Mouse (Mus musculus): ENCODE measurements at regions not wholly inside any gene's neighbourhood (a gene's known extent, or its start where the extent isn't known, plus 50 kb on each side); places are given as distances from the start of the nearest gene placed in this dataset.

- no peak for DNase-seq (ENCODE audit: inconsistent ontology term)
Measured at GRCm38 (mm10) chr14:24876508-24876907, 389.6 kb downstream of the Rps24 start.

GRCm38 (mm10) chr14:24877853-24878252, 390.9 kb downstream of the Rps24 start:
- no peak for DNase-seq (ENCODE audit: inconsistent ontology term)

GRCm38 (mm10) chr14:24886164-24886563, 399.2 kb downstream of the Rps24 start:
- no peak for DNase-seq (ENCODE audit: inconsistent ontology term)

DNA sequence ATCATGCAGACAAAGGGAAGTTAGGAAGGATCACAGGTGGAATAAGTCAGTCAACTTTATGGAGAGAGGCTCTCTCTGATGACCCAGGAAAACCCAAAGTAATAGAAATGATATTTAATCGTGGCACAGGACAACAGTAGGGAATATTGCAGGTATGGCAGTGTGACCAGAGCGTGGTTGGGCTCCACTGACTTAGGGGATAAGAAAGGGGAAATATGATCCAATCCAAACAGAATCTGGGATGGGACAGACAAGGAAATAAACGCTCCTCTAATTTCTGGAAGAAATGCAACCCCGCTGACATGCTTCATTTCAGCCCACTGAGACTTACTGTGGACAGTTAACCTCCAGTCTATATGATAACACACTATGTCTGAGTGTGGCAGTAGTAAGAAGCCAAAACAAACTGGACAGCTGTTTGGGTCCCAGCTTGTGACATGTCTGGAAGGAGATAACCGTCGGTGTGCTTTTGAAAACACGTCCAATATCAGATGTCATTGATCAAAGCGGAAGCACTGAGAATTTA, 400.0 kb downstream of the Rps24 start:
- DNase-seq (ENCODE audit: inconsistent ontology term): no peak

DNA sequence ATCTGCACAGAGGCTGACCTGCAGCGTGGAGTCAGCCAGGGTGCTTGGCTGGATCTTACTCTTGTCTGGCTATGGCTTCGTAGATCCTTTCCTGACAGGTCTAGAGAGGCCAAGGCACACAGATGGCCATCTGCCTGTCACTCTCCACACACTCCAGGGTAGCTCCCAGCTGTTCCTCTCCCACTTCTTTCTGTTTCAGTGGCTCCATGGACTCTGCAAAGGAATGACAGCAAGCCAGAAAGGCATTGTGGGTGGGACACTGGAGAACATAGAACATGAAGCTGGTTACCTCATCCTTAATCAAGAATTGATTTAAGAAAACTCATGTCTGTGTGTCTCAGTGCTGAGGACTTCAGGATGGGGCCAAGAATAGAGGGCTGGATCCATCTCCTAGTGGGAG, 403.9 kb downstream of the Rps24 start:
- DNase-seq (ENCODE audit: inconsistent ontology term): no peak

DNA sequence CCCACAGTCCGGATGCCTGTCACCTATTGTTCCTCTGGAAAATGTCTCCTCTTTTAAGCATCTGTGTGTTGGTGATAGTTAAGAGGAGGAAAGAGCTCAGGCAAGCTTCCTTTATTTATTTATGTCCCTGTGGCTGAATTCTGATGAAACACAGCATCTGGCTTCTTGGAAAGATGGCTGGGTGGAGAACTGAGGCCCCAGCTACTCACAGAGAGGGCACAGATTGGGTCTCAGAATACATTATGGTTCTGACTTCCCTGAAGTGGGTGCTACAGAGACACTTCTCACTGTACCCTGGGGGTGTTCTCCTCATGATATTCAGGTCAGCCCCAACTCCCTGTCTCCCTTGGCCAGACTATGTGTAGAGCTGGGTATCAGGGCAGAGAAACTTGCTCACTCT, 408.3 kb downstream of the Rps24 start:
- DNase-seq (ENCODE audit: inconsistent ontology term): no peak

DNA sequence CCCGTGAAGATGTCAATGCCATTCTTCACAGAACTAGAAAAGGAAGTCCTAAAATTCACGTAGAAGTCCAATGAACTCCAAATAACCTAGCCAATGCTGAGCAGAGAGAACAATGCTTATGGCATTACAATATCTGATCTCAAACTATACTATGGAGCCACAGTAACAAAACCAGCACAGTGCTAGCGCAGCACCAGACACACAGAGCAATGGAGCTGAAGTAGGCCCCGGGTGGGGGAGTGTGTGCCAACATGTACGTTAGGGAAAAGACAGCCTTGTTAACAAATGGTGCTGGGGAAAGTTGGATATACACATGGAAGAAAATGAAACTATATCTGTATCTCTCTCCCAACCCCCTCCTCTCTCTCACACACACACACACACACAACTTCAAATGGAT, 409.8 kb downstream of the Rps24 start:
- no peak for DNase-seq (ENCODE audit: inconsistent ontology term)

GRCm38 (mm10) chr14:24900501-24901179, 413.7 kb downstream of the Rps24 start:
- peak; percentile 60 for DNase-seq (ENCODE audit: inconsistent ontology term)

DNA sequence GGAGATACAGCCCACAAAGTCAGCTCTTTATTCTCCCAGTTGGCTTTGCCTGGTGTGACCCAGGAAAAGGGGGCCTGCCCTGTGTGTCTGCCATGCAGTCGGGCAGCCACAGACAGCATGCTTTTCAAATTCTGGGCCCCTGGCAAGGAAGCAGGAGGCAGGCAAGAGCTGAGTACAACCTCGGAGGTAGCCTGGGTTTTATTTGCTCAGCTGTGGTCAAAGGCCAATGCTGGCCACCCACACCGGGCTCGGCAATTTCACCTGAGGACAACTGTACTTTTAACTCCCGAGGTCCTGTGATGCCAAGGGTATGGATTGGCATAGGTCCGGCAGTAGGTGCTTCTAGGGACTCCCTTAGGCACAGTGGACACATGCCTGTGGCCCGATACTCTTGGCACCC, 414.8 kb downstream of the Rps24 start:
- DNase-seq (ENCODE audit: inconsistent ontology term): no peak

GRCm38 (mm10) chr14:24902870-24903269, 415.9 kb downstream of the Rps24 start:
- no peak for DNase-seq (ENCODE audit: inconsistent ontology term)

DNA sequence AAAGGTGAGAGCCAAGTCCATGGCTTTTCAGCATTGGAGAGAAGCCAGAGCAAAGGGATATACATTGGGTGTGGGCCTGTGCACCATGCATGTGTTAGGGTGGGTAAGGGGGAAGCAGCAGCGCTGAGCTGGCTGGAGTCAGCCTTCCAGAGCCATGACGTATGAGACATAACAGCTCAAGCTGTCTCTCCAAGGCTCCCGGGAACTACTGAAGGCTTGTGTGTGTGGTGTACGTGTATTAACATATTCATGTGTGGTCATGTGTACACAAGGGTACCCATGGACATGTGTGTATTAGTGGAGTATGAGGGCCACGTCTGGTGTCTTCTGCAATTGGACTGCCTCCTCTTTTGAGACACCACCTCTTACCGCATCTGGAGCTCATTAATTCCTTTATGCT, 417.8 kb downstream of the Rps24 start:
- DNase-seq (ENCODE audit: inconsistent ontology term): no peak

GRCm38 (mm10) chr14:24906916-24907315, 420.0 kb downstream of the Rps24 start:
- DNase-seq (ENCODE audit: inconsistent ontology term): no peak

GRCm38 (mm10) chr14:24908377-24908776, 421.5 kb downstream of the Rps24 start:
- no peak for DNase-seq (ENCODE audit: inconsistent ontology term)

- peak; percentile 20 for DNase-seq (ENCODE audit: inconsistent ontology term)
Measured at GRCm38 (mm10) chr14:24911621-24912020, 424.7 kb downstream of the Rps24 start.

DNA sequence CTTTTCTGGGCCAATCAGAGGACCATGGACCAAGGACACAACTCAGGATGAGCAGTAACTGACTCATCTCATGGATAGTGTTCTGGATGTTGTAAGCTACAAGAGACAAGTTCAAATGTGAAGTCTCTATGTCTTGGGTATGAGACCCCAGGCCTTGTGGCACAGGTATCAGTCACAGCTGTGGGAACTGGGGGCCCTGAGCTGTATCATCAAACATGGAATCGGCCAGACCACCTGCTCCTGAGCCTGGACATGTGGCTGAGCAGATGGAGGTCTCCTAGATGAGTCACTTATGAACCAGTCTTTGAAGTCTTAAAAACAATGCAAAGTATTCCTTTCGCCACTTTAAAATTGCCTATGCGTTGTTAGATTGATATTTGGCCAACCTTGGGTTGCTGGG, 432.1 kb downstream of the Rps24 start:
- no peak for DNase-seq (ENCODE audit: inconsistent ontology term)

- no peak for DNase-seq (ENCODE audit: inconsistent ontology term)
Measured at GRCm38 (mm10) chr14:24922006-24922405, 435.1 kb downstream of the Rps24 start.

GRCm38 (mm10) chr14:24924561-24924960, 437.6 kb downstream of the Rps24 start:
- no peak for DNase-seq (ENCODE audit: inconsistent ontology term)

- peak; percentile 18 for DNase-seq (ENCODE audit: inconsistent ontology term)
Measured at GRCm38 (mm10) chr14:24926086-24927048, 439.4 kb downstream of the Rps24 start.

- DNase-seq (ENCODE audit: inconsistent ontology term): no peak
Measured at GRCm38 (mm10) chr14:24928726-24929125, 441.8 kb downstream of the Rps24 start.

DNA sequence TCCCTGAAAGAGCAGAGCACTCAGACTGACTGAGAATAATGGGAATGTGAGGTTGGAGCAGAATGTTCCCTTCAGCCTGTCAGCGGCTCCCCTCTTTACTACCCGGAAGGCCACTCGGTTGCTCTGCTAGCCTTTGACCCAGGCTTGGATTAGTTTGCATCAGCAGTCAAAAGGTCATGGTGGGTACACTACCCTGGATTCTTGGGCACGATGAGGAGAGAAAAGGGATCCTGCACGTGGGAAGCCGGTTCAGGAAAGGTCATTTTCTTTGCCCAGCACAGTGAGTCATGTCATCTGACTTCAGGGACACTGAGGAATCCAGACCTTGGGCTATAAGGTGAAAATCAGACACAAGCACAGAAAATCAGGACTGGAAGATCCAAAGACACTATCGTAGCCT, 443.3 kb downstream of the Rps24 start:
- DNase-seq (ENCODE audit: inconsistent ontology term): peak; percentile 74

- no peak for DNase-seq (ENCODE audit: inconsistent ontology term)
Measured at GRCm38 (mm10) chr14:24937876-24938275, 451.0 kb downstream of the Rps24 start.

DNA sequence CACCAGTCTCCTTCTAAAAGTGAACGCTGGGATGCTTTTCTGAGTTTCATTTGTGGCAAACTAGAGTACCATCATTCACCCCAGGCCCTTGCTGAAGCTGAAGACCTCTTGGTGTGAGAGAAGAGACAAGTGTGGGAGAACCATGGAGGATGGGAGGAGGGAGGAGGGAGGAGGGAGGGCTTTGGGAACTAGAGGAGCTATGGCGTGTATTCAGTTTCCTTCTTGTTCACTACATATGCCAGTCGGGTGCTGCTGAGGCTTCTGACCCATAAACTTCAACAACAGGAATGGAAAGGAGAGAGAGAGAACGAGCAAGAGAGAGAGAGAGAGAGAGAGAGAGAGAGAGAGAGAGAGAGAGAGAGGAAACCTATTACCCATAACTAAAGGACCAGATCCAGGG, 452.1 kb downstream of the Rps24 start:
- no peak for DNase-seq (ENCODE audit: inconsistent ontology term)

All from Muller cell, postnatal 12 days (primary cell).